Mouse (Mus musculus): ENCODE data around the gene Tada1. TPM values are rescaled to one million over a fixed set of nuclear protein-coding genes. Genes with fewer than 3 reads are reported as not detected.

Tada1 gene
- polyA plus RNA-seq, 1 experiment from 2014 or later, result 76.4 TPM

GRCm38 (mm10) chr1:166403846-166404245, 24.9 kb downstream of the Tada1 start:
- Histone ChIP-seq H3K4me1 (ENCODE audit: control insufficient read depth, insufficient read depth, low read length) (0 out of 2 replicates have a peak, but pooled peaks cover 2% of the 10 kb centered on the region), H3K27me3 (ENCODE audit: control insufficient read depth, insufficient read depth, low read length) (no peaks in the 10 kb centered on the region), H3K9ac (replicated peaks; ENCODE audit: low read length) (no peak overlapping the region), H3K4me2 (ENCODE audit: low read depth, low read length) (no peak overlapping the region), H3K36me3 (replicated peaks; ENCODE audit: control insufficient read depth, insufficient read depth, low read depth, low read length) (peaks cover 12% of the 10 kb centered on the region; the same call in 1 of the 2 replicates), H3K4me3 (ENCODE audit: low read depth, low read length) (no peak overlapping the region), H3K27ac (replicated peaks; ENCODE audit: low read depth, low read length) (no peak overlapping the region), H3K9me3 (replicated peaks; ENCODE audit: control insufficient read depth, low read length) (no peaks in the 10 kb centered on the region)
- DNase-seq (ENCODE audit: low spot score) (no peak), ATAC-seq (replicated peaks; ENCODE audit: insufficient number of reproducible peaks, low FRiP score, low TSS enrichment, low read depth) (no peak)
- WGBS, result 90% methylated on average over 3 of the region's 3 CpGs

GRCm38 (mm10) chr1:166409177-166409700, 30.3 kb downstream of the Tada1 start:
- DNase-seq (ENCODE audit: low spot score), result peak; percentile 39
- Histone ChIP-seq H3K4me2 (ENCODE audit: low read depth, low read length) (peak overlapping the region; percentile 83), H3K9me3 (replicated peaks; ENCODE audit: control insufficient read depth, low read length) (no peaks in the 10 kb centered on the region; the same call in 1 of the 2 replicates), H3K27ac (replicated peaks; ENCODE audit: low read depth, low read length) (0 out of 2 replicates have a peak overlapping the region, but pooled peaks have one; percentile 41), H3K9ac (replicated peaks; ENCODE audit: low read length) (peak overlapping the region; percentile 91), H3K4me3 (ENCODE audit: low read depth, low read length) (peak overlapping the region; percentile 69), H3K36me3 (replicated peaks; ENCODE audit: control insufficient read depth, insufficient read depth, low read depth, low read length) (no peaks in the 10 kb centered on the region), H3K27me3 (ENCODE audit: control insufficient read depth, insufficient read depth, low read length) (no peaks in the 10 kb centered on the region), H3K4me1 (ENCODE audit: control insufficient read depth, insufficient read depth, low read length) (0 out of 2 replicates have a peak, but pooled peaks cover 2% of the 10 kb centered on the region)
- WGBS, result 4% methylated on average over 21 of the region's 45 CpGs
- ATAC-seq (replicated peaks; ENCODE audit: insufficient number of reproducible peaks, low FRiP score, low TSS enrichment, low read depth), result peak; percentile 67

- no peaks in the 10 kb centered on the region for H3K27me3 ChIP-seq (ENCODE audit: control insufficient read depth, insufficient read depth, low read length)
- peak within 1 kb of the TSS; percentile 69 for H3K4me3 ChIP-seq (ENCODE audit: low read depth, low read length)
- WGBS, result 8% methylated on average over 35 of the region's 49 CpGs
- H3K4me1 ChIP-seq (ENCODE audit: control insufficient read depth, insufficient read depth, low read length), result 0 out of 2 replicates have a peak, but pooled peaks cover 2% of the 10 kb centered on the region
- peak within 1 kb of the TSS; percentile 41; the same call in 1 of the 2 replicates for H3K27ac ChIP-seq (replicated peaks; ENCODE audit: low read depth, low read length)
- peak within 1 kb of the TSS; percentile 83 for H3K4me2 ChIP-seq (ENCODE audit: low read depth, low read length)
- DNase-seq (ENCODE audit: low spot score) (peak; percentile 93), ATAC-seq (replicated peaks; ENCODE audit: insufficient number of reproducible peaks, low FRiP score, low TSS enrichment, low read depth) (peak; percentile 88)
- H3K36me3 ChIP-seq (replicated peaks; ENCODE audit: control insufficient read depth, insufficient read depth, low read depth, low read length), result no peaks in the 10 kb centered on the region
- H3K9ac ChIP-seq (replicated peaks; ENCODE audit: low read length), result peak within 1 kb of the TSS; percentile 91
- H3K9me3 ChIP-seq (replicated peaks; ENCODE audit: control insufficient read depth, low read length), result no peaks in the 10 kb centered on the region; the same call in 1 of the 2 replicates
These were observed 30.9 kb downstream of the Tada1 start, which contains the start of gene Pogk for GRCm38 (mm10) chr1:166409701-166410220. Pogk (minus strand) TSS chr1:166409863.

GRCm38 (mm10) chr1:166411541-166411940, 32.6 kb downstream of the Tada1 start:
- WGBS, result 90% methylated on average over 1 of the region's 1 CpGs
- ATAC-seq (replicated peaks; ENCODE audit: insufficient number of reproducible peaks, low FRiP score, low TSS enrichment, low read depth) (no peak), DNase-seq (ENCODE audit: low spot score) (no peak)
- Histone ChIP-seq H3K4me1 (ENCODE audit: control insufficient read depth, insufficient read depth, low read length) (0 out of 2 replicates have a peak, but pooled peaks cover 2% of the 10 kb centered on the region), H3K27ac (replicated peaks; ENCODE audit: low read depth, low read length) (no peak overlapping the region), H3K4me3 (ENCODE audit: low read depth, low read length) (no peak overlapping the region), H3K4me2 (ENCODE audit: low read depth, low read length) (no peak overlapping the region), H3K9me3 (replicated peaks; ENCODE audit: control insufficient read depth, low read length) (no peaks in the 10 kb centered on the region; the same call in 1 of the 2 replicates), H3K27me3 (ENCODE audit: control insufficient read depth, insufficient read depth, low read length) (no peaks in the 10 kb centered on the region), H3K36me3 (replicated peaks; ENCODE audit: control insufficient read depth, insufficient read depth, low read depth, low read length) (no peaks in the 10 kb centered on the region), H3K9ac (replicated peaks; ENCODE audit: low read length) (no peak overlapping the region)

- Histone ChIP-seq H3K4me1 (ENCODE audit: control insufficient read depth, insufficient read depth, low read length) (0 out of 2 replicates have a peak, but pooled peaks cover 2% of the 10 kb centered on the region), H3K27me3 (ENCODE audit: control insufficient read depth, insufficient read depth, low read length) (no peaks in the 10 kb centered on the region), H3K4me2 (ENCODE audit: low read depth, low read length) (no peak overlapping the region), H3K9ac (replicated peaks; ENCODE audit: low read length) (no peak overlapping the region), H3K36me3 (replicated peaks; ENCODE audit: control insufficient read depth, insufficient read depth, low read depth, low read length) (no peaks in the 10 kb centered on the region), H3K27ac (replicated peaks; ENCODE audit: low read depth, low read length) (no peak overlapping the region), H3K9me3 (replicated peaks; ENCODE audit: control insufficient read depth, low read length) (no peaks in the 10 kb centered on the region; the same call in 1 of the 2 replicates), H3K4me3 (ENCODE audit: low read depth, low read length) (no peak overlapping the region)
- 80% methylated on average over 3 of the region's 3 CpGs for WGBS
- DNase-seq (ENCODE audit: low spot score) (no peak), ATAC-seq (replicated peaks; ENCODE audit: insufficient number of reproducible peaks, low FRiP score, low TSS enrichment, low read depth) (no peak)
These were observed 33.4 kb downstream of the Tada1 start for GRCm38 (mm10) chr1:166412266-166412665.

GRCm38 (mm10) chr1:166429053-166429452, 50.2 kb downstream of the Tada1 start:
- no peaks in the 10 kb centered on the region for H3K4me1 ChIP-seq (ENCODE audit: control insufficient read depth, insufficient read depth, low read length)
- no peak overlapping the region for H3K4me2 ChIP-seq (ENCODE audit: low read depth, low read length)
- H3K4me3 ChIP-seq (ENCODE audit: low read depth, low read length), result no peak overlapping the region
- DNase-seq (ENCODE audit: low spot score) (peak; percentile 63), ATAC-seq (replicated peaks; ENCODE audit: insufficient number of reproducible peaks, low FRiP score, low TSS enrichment, low read depth) (no peak)
- no peak overlapping the region for H3K27ac ChIP-seq (replicated peaks; ENCODE audit: low read depth, low read length)
- 71% methylated on average over 3 of the region's 3 CpGs for WGBS
- no peak overlapping the region for H3K9ac ChIP-seq (replicated peaks; ENCODE audit: low read length)
- H3K9me3 ChIP-seq (replicated peaks; ENCODE audit: control insufficient read depth, low read length), result no peaks in the 10 kb centered on the region
- no peaks in the 10 kb centered on the region for H3K36me3 ChIP-seq (replicated peaks; ENCODE audit: control insufficient read depth, insufficient read depth, low read depth, low read length)
- H3K27me3 ChIP-seq (ENCODE audit: control insufficient read depth, insufficient read depth, low read length), result no peaks in the 10 kb centered on the region

GRCm38 (mm10) chr1:166429809-166430431, 51.0 kb downstream of the Tada1 start:
- H3K9ac ChIP-seq (replicated peaks; ENCODE audit: low read length), result no peak overlapping the region
- ATAC-seq (replicated peaks; ENCODE audit: insufficient number of reproducible peaks, low FRiP score, low TSS enrichment, low read depth) (no peak), DNase-seq (ENCODE audit: low spot score) (peak; percentile 25)
- no peaks in the 10 kb centered on the region for H3K36me3 ChIP-seq (replicated peaks; ENCODE audit: control insufficient read depth, insufficient read depth, low read depth, low read length)
- H3K4me2 ChIP-seq (ENCODE audit: low read depth, low read length), result no peak overlapping the region
- no peak overlapping the region for H3K27ac ChIP-seq (replicated peaks; ENCODE audit: low read depth, low read length)
- no peaks in the 10 kb centered on the region for H3K27me3 ChIP-seq (ENCODE audit: control insufficient read depth, insufficient read depth, low read length)
- no peak overlapping the region for H3K4me3 ChIP-seq (ENCODE audit: low read depth, low read length)
- H3K4me1 ChIP-seq (ENCODE audit: control insufficient read depth, insufficient read depth, low read length), result no peaks in the 10 kb centered on the region
- H3K9me3 ChIP-seq (replicated peaks; ENCODE audit: control insufficient read depth, low read length), result no peaks in the 10 kb centered on the region
- 66% methylated on average over 10 of the region's 10 CpGs for WGBS

GRCm38 (mm10) chr1:166439426-166439825, 60.5 kb downstream of the Tada1 start:
- Histone ChIP-seq H3K27ac (replicated peaks; ENCODE audit: low read depth, low read length) (no peak overlapping the region), H3K9me3 (replicated peaks; ENCODE audit: control insufficient read depth, low read length) (no peaks in the 10 kb centered on the region), H3K27me3 (ENCODE audit: control insufficient read depth, insufficient read depth, low read length) (no peaks in the 10 kb centered on the region), H3K4me3 (ENCODE audit: low read depth, low read length) (no peak overlapping the region), H3K9ac (replicated peaks; ENCODE audit: low read length) (no peak overlapping the region), H3K36me3 (replicated peaks; ENCODE audit: control insufficient read depth, insufficient read depth, low read depth, low read length) (no peaks in the 10 kb centered on the region), H3K4me1 (ENCODE audit: control insufficient read depth, insufficient read depth, low read length) (no peaks in the 10 kb centered on the region), H3K4me2 (ENCODE audit: low read depth, low read length) (no peak overlapping the region)
- no peak for ATAC-seq (replicated peaks; ENCODE audit: insufficient number of reproducible peaks, low FRiP score, low TSS enrichment, low read depth)
- WGBS, result 65% methylated on average over 6 of the region's 6 CpGs
- DNase-seq (ENCODE audit: low spot score), result no peak
